Mouse (Mus musculus) midbrain, embryonic 11.5 days (tissue): Measurements from ENCODE around the gene Lancl1. TPM values are rescaled to one million over a fixed set of nuclear protein-coding genes. Genes with fewer than 3 reads are reported as not detected.

Experiments used
- ATAC-seq: fragments of 200-750 bp; cut with Nextera tagmentation; 2 replicates; pipeline ENCODE4 v1.8.0; 2017; ENCODE audit warnings: moderate TSS enrichment, moderate library complexity; ENCODE audit not compliant: low FRiP score
- DNase-seq: peaks from one replicate; pipeline ENCODE4 v3.0.0; 2015; ENCODE audit warnings: low spot score; ENCODE audit errors: missing footprints
- H3K27ac ChIP-seq: fragments of 300-500 bp; sonication (generic); 2 replicates; pipeline ENCODE4 v1.5.1; 2014; ENCODE audit warnings: low read depth, low read length
- H3K27me3 ChIP-seq: fragments of 300-500 bp; sonication (generic); 2 replicates; pipeline ENCODE4 v1.6.1; 2014; ENCODE audit warnings: mild to moderate bottlenecking, low read length, moderate library complexity, mixed read lengths; ENCODE audit not compliant: control insufficient read depth, insufficient read depth
- H3K36me3 ChIP-seq: fragments of 300-500 bp; sonication (generic); 2 replicates; pipeline ENCODE4 v1.6.1; 2014; ENCODE audit warnings: mild to moderate bottlenecking, low read length, moderate library complexity, mixed read lengths; ENCODE audit not compliant: control insufficient read depth, insufficient read depth
- H3K4me1 ChIP-seq: fragments of 300-500 bp; sonication (generic); 2 replicates; pipeline ENCODE4 v1.6.1; 2014; ENCODE audit warnings: low read length; ENCODE audit not compliant: control insufficient read depth, insufficient read depth
- H3K4me2 ChIP-seq: fragments of 300-500 bp; sonication (generic); 2 replicates; pipeline ENCODE4 v1.6.1; 2014; ENCODE audit warnings: mild to moderate bottlenecking, moderate library complexity
- H3K4me3 ChIP-seq: fragments of 300-500 bp; sonication (generic); 2 replicates; pipeline ENCODE4 v1.5.1; 2014; ENCODE audit warnings: low read depth, low read length
- H3K9ac ChIP-seq: fragments of 300-500 bp; sonication (generic); 2 replicates; pipeline ENCODE4 v1.6.1; 2014; ENCODE audit warnings: low read length
- H3K9me3 ChIP-seq: fragments of 300-500 bp; sonication (generic); 2 replicates; pipeline ENCODE4 v1.6.1; 2016; ENCODE audit warnings: low read length; ENCODE audit not compliant: control insufficient read depth
- WGBS: fragments of 180-500 bp; shearing (Covaris S2); extraction: QIAGEN DNeasy Blood & Tissue Kit; methylation state at CpG from one replicate; pipeline ENCODE4 v1.1.7; 2014; 5-methylcytosine and 5-hydroxymethylcytosine counted together
- polyA plus RNA-seq: library from polyadenylated mRNA; unstranded; fragments of >200 nt; fragmentation: Nextera tagmentation; extraction: Ambion mirVana; gene quantifications from 2 replicates; pipeline ENCODE4 v1.2.1, GENCODE M21; 2014

Lancl1 gene
- polyA plus RNA-seq: 83.1 and 90.4 TPM in 2 replicates

GRCm38 (mm10) chr1:67038246-67038987, at the start of gene Lancl1:
Lancl1 (minus strand) TSS chr1:67038872.
- WGBS: under 1% methylated on average over 47 of the region's 47 CpGs
- no peaks in the 10 kb centered on the region for H3K27me3 ChIP-seq
- no peak within 1 kb of the TSS for H3K27ac ChIP-seq
- H3K4me3 ChIP-seq: peak within 1 kb of the TSS; percentile 90
- H3K4me2 ChIP-seq: peak within 1 kb of the TSS; percentile 68
- H3K9ac ChIP-seq: peak within 1 kb of the TSS; percentile 88
- ATAC-seq (peak; percentile 99), DNase-seq (peak; percentile 99)
- no peaks in the 10 kb centered on the region for H3K9me3 ChIP-seq
- peaks cover 3% of the 10 kb centered on the region; the same call in 1 of the 2 replicates for H3K4me1 ChIP-seq
- peaks cover 3% of the 10 kb centered on the region; the same call in 1 of the 2 replicates for H3K36me3 ChIP-seq

- no peaks in the 10 kb centered on the region for H3K4me1 ChIP-seq
- H3K4me3 ChIP-seq: no peak overlapping the region
- no peak for ATAC-seq
- no peak overlapping the region for H3K4me2 ChIP-seq
- no peak overlapping the region for H3K27ac ChIP-seq
- no peaks in the 10 kb centered on the region for H3K9me3 ChIP-seq
- H3K36me3 ChIP-seq: no peaks in the 10 kb centered on the region
- H3K27me3 ChIP-seq: no peaks in the 10 kb centered on the region
- no peak overlapping the region for H3K9ac ChIP-seq
- WGBS: 84% methylated on average over 7 of the region's 7 CpGs
- no peak for DNase-seq
These were observed 40.5 kb upstream of the Lancl1 start for GRCm38 (mm10) chr1:67079146-67079545.

GRCm38 (mm10) chr1:67078666-67079065, 40.0 kb upstream of the Lancl1 start:
- Histone ChIP-seq H3K9ac (no peak overlapping the region), H3K27ac (no peak overlapping the region)
- 88% methylated on average over 2 of the region's 2 CpGs for WGBS

GRCm38 (mm10) chr1:67077739-67078138, 39.1 kb upstream of the Lancl1 start:
- Histone ChIP-seq H3K4me2 (no peak overlapping the region), H3K4me1 (no peaks in the 10 kb centered on the region), H3K36me3 (no peaks in the 10 kb centered on the region), H3K4me3 (no peak overlapping the region), H3K9ac (no peak overlapping the region), H3K27ac (no peak overlapping the region), H3K9me3 (no peaks in the 10 kb centered on the region), H3K27me3 (no peaks in the 10 kb centered on the region)
- no peak for ATAC-seq
- no peak for DNase-seq
- WGBS: 78% methylated on average over 2 of the region's 2 CpGs

More at GRCm38 (mm10) chr1:67078666-67079065, 40.0 kb upstream of the Lancl1 start:
- H3K4me2 ChIP-seq: no peak overlapping the region
- no peak for ATAC-seq
- H3K9me3 ChIP-seq: no peaks in the 10 kb centered on the region
- DNase-seq: no peak
- H3K36me3 ChIP-seq: no peaks in the 10 kb centered on the region
- H3K4me1 ChIP-seq: no peaks in the 10 kb centered on the region
- H3K27me3 ChIP-seq: no peaks in the 10 kb centered on the region
- no peak overlapping the region for H3K4me3 ChIP-seq

DNA sequence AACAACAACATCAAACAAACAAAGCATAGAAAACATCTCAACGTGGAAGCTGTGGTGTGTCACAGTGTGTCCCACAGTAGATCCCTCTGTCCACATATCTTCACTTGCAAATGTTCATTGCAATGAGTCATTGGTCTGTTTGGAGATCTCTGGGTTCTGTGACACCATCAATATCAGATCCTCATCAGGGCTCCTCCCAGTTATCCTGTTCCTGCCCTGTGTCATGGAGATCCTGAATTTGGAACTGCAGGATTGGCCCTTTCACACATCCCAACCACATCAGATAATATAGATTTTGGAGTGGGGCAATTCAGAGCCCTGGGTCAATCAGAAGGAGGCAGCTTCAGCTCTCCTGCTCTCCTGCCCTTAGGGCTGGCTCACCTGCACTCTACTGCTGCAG, 28.9 kb upstream of the Lancl1 start:
- no peaks in the 10 kb centered on the region for H3K27me3 ChIP-seq
- no peak overlapping the region for H3K4me2 ChIP-seq
- DNase-seq (no peak), ATAC-seq (no peak)
- WGBS: 83% methylated on average over 1 of the region's 1 CpGs
- H3K4me1 ChIP-seq: no peaks in the 10 kb centered on the region
- no peaks in the 10 kb centered on the region for H3K36me3 ChIP-seq
- no peak overlapping the region for H3K27ac ChIP-seq
- H3K9ac ChIP-seq: no peak overlapping the region
- no peak overlapping the region for H3K4me3 ChIP-seq
- H3K9me3 ChIP-seq: no peaks in the 10 kb centered on the region

- ATAC-seq (no peak), DNase-seq (no peak)
- WGBS: 86% methylated on average over 9 of the region's 9 CpGs
- H3K4me2 ChIP-seq: no peak overlapping the region
- H3K27me3 ChIP-seq: no peaks in the 10 kb centered on the region
- H3K27ac ChIP-seq: no peak overlapping the region
- no peaks in the 10 kb centered on the region for H3K4me1 ChIP-seq
- no peaks in the 10 kb centered on the region for H3K9me3 ChIP-seq
- no peak overlapping the region for H3K9ac ChIP-seq
- H3K36me3 ChIP-seq: no peaks in the 10 kb centered on the region
- H3K4me3 ChIP-seq: no peak overlapping the region
These were observed 26.9 kb upstream of the Lancl1 start for GRCm38 (mm10) chr1:67065347-67066270.

GRCm38 (mm10) chr1:67061456-67062085, 22.9 kb upstream of the Lancl1 start:
- H3K27ac ChIP-seq: no peak overlapping the region
- no peaks in the 10 kb centered on the region for H3K9me3 ChIP-seq
- no peaks in the 10 kb centered on the region for H3K27me3 ChIP-seq
- no peaks in the 10 kb centered on the region for H3K4me1 ChIP-seq
- DNase-seq: peak; percentile 95
- H3K36me3 ChIP-seq: no peaks in the 10 kb centered on the region
- H3K4me2 ChIP-seq: no peak overlapping the region
- H3K9ac ChIP-seq: no peak overlapping the region
- peak; percentile 85 for ATAC-seq
- no peak overlapping the region for H3K4me3 ChIP-seq
- WGBS: 10% methylated on average over 7 of the region's 7 CpGs

- no peak overlapping the region for H3K9ac ChIP-seq
- no peaks in the 10 kb centered on the region for H3K27me3 ChIP-seq
- no peak overlapping the region for H3K4me2 ChIP-seq
- no peaks in the 10 kb centered on the region for H3K4me1 ChIP-seq
- no peak for DNase-seq
- no peak overlapping the region for H3K27ac ChIP-seq
- H3K36me3 ChIP-seq: no peaks in the 10 kb centered on the region
- WGBS: 88% methylated on average over 7 of the region's 7 CpGs
- no peak for ATAC-seq
- no peak overlapping the region for H3K4me3 ChIP-seq
- no peaks in the 10 kb centered on the region for H3K9me3 ChIP-seq
These were observed 17.1 kb upstream of the Lancl1 start for GRCm38 (mm10) chr1:67055816-67056215.
